Mouse (Mus musculus): Measurements from ENCODE around the gene Mettl16.
A peak's percentile ranks its signal among the peaks of the same experiment; 100 is the strongest.

Gene Mettl16

GRCm38 (mm10) chr11:74831191-74831605 is 60.6 kb downstream of the Mettl16 start:
- peak; percentile 77 for DNase-seq (ENCODE audit: low read depth, low spot score)

GRCm38 (mm10) chr11:74831606-74832451 is 61.2 kb downstream of the Mettl16 start:
- peak; percentile 97 for DNase-seq (ENCODE audit: low read depth, low spot score)

- peak; percentile 89 for DNase-seq (ENCODE audit: low read depth, low spot score)
Observed at GRCm38 (mm10) chr11:74832503-74833143, 62.0 kb downstream of the Mettl16 start.

- DNase-seq (ENCODE audit: low read depth, low spot score), result peak; percentile 46
Observed at GRCm38 (mm10) chr11:74833536-74834358, 63.1 kb downstream of the Mettl16 start.

GRCm38 (mm10) chr11:74834359-74834638 is 63.7 kb downstream of the Mettl16 start:
- no peak for DNase-seq (ENCODE audit: low read depth, low spot score)

GRCm38 (mm10) chr11:74834650-74835277 is 64.1 kb downstream of the Mettl16 start:
- DNase-seq (ENCODE audit: low read depth, low spot score), result peak; percentile 33

- no peak for DNase-seq (ENCODE audit: low read depth, low spot score)
Observed at GRCm38 (mm10) chr11:74835593-74836224, 65.1 kb downstream of the Mettl16 start.

- no peak for DNase-seq (ENCODE audit: low read depth, low spot score)
Observed at GRCm38 (mm10) chr11:74836225-74837055, 65.8 kb downstream of the Mettl16 start.

- DNase-seq (ENCODE audit: low read depth, low spot score), result no peak
Observed at GRCm38 (mm10) chr11:74837056-74837693, 66.5 kb downstream of the Mettl16 start.

GRCm38 (mm10) chr11:74837694-74838431 is 67.2 kb downstream of the Mettl16 start:
- DNase-seq (ENCODE audit: low read depth, low spot score), result peak; percentile 99

- peak; percentile 99 for DNase-seq (ENCODE audit: low read depth, low spot score)
Observed at GRCm38 (mm10) chr11:74838441-74838840, 67.8 kb downstream of the Mettl16 start.

GRCm38 (mm10) chr11:74838971-74839370 is 68.3 kb downstream of the Mettl16 start:
- DNase-seq (ENCODE audit: low read depth, low spot score), result peak; percentile 90

- no peak for DNase-seq (ENCODE audit: low read depth, low spot score)
Observed at GRCm38 (mm10) chr11:74839860-74840715, 69.5 kb downstream of the Mettl16 start.

- DNase-seq (ENCODE audit: low read depth, low spot score), result no peak
Observed at GRCm38 (mm10) chr11:74840739-74841138, 70.1 kb downstream of the Mettl16 start.

- DNase-seq (ENCODE audit: low read depth, low spot score), result no peak
Observed at GRCm38 (mm10) chr11:74841366-74841765, 70.7 kb downstream of the Mettl16 start.

- DNase-seq (ENCODE audit: low read depth, low spot score), result no peak
Observed at GRCm38 (mm10) chr11:74842045-74842444, 71.4 kb downstream of the Mettl16 start.

GRCm38 (mm10) chr11:74842656-74843434 is 72.2 kb downstream of the Mettl16 start:
- DNase-seq (ENCODE audit: low read depth, low spot score), result no peak

GRCm38 (mm10) chr11:74843435-74843714 is 72.7 kb downstream of the Mettl16 start:
- no peak for DNase-seq (ENCODE audit: low read depth, low spot score)

All from CD4-positive helper T cell, adult 2 months (primary cell).